Mouse (Mus musculus) frontal cortex, postnatal 36 days (tissue): ENCODE results near the gene Retreg3.
A peak's percentile ranks its signal among the peaks of the same experiment; 100 is the strongest.

Experiments
- DNase-seq, 2 experiments: peaks; one replicate each; pipeline ENCODE4 v3.0.0; 2022; ENCODE audit warnings: low spot score in 2 of 2

Gene Retreg3

DNA sequence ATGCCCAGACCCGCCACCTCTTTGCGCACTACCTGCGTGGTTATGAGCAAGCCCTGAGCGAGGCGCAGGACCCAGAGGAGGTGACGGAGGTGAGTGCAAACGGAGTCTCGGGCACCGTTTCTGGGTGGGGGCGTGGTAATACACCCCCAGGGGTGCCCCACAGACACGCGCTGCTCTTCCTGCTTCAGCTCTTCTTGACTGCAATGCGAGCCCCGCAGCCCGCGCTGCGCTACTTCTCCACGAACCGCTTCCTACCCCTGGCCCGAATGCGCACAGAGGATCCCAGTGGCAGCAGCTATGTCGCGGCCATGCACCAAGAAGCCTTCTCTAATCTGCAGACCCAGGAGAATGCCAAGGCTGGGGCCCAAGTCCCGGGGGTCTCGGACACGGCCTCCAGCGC, 39.9 kb downstream of the Retreg3 start:
- no peak for DNase-seq

- no peak for DNase-seq
Measured at GRCm38 (mm10) chr11:101078121-101078520, 41.6 kb downstream of the Retreg3 start, which contains the start of gene Hsd17b1. Gene Hsd17b1 (plus strand): TSS chr11:101078411.

DNA sequence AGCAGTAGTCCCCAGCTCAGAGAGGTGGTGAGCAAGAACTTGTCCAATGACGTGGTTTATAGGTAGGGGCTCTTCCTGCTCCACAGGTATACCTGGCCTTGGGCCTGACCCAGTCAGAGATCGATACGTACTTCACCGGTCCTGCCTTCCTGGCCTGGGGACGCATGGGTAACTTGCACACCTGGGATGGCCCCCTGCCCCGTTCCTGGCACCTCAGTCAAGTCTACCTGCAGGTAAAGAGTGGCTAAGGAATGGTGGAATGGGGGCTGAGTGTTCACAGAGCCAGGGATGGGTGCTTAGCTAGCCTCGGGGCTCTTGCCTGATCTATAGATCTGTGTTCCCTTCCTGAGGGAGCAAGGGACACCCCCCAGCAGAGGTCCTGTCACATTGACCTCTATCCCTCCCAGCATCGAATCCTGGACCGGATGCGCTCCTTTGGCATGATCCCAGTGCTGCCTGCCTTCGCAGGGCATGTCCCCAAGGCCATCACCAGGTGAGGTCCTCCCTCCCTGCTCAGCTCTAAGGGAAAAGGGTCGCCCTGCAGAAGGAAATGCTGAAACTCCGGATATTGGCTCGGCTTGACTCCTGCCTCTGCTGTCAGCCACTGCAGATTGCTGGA, 47.8 kb downstream of the Retreg3 start:
- DNase-seq, result no peak

DNA sequence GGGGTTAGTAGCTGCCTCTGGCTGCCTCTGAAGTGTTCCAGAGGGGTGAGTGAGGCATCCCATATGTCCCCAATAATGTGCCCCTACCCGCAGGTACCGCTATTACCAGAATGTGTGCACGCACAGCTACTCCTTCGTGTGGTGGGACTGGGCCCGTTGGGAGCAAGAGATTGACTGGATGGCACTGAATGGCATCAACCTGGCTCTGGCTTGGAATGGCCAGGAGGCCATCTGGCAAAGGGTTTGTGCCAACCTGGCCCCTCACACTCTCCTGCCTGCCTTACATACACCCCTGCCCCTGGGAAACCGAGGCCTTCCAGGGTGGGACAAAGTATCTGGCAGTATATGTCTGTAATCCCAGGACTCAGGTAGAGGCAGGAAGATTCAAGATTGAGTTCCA, 48.7 kb downstream of the Retreg3 start:
- DNase-seq, result no peak

DNA sequence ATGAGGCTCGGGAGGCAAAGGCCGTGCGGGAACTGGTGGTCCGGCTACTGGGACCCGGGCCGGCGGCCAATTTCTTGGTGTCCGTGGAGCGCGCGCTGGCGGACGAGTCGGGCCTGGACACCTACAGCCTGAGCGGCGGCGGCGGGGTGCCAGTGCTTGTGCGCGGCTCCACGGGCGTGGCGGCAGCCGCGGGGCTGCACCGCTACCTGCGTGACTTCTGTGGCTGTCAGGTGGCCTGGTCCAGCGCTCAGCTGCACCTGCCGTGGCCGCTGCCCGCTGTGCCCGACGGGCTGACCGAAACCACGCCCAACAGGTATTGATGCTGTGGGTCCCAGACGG, 49.5 kb downstream of the Retreg3 start:
- DNase-seq, result no peak

DNA sequence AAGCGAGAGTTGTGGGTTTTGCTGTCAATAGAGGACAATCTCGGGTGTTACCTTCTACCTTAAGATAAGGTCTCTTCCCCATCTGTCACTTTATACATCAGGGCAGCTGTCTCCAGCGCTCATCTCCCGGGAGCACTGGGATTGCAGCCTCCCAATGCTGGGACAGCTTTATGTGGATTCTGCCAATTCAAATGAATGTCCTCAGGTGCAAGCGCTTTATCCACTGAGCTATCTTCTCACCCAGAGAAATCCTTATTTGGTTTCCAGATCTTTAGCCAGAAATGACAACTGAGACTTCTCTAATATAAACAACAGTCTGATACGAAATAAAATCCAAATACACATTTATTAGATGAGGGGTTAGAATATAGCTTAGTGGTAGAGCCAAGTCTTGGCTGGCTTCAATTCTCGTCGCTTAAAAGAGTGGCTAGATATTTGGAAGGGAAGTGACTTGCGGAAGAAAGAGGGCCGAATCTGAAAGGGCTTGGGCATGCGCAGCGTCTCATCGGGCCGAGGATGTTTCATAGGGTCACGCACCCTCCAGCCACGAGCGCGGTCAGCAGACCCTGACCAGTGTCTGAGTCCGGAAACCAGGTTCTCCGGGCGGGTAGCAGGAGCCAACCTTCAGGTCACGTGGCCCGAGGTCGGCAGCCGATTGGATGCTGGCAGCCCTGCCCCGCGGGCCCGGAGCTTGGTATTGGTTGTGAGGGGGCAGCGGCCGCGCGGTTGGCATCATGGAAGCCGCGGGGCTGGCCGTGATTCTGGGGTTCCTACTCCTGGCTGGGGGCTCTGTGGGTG, 50.1 kb downstream of the Retreg3 start, which contains the start of gene Naglu:
Gene Naglu, plus strand, starts transcription at position 622 of the 798 bp plus-strand sequence.
- peak; percentile 92 to 96 for DNase-seq

DNA sequence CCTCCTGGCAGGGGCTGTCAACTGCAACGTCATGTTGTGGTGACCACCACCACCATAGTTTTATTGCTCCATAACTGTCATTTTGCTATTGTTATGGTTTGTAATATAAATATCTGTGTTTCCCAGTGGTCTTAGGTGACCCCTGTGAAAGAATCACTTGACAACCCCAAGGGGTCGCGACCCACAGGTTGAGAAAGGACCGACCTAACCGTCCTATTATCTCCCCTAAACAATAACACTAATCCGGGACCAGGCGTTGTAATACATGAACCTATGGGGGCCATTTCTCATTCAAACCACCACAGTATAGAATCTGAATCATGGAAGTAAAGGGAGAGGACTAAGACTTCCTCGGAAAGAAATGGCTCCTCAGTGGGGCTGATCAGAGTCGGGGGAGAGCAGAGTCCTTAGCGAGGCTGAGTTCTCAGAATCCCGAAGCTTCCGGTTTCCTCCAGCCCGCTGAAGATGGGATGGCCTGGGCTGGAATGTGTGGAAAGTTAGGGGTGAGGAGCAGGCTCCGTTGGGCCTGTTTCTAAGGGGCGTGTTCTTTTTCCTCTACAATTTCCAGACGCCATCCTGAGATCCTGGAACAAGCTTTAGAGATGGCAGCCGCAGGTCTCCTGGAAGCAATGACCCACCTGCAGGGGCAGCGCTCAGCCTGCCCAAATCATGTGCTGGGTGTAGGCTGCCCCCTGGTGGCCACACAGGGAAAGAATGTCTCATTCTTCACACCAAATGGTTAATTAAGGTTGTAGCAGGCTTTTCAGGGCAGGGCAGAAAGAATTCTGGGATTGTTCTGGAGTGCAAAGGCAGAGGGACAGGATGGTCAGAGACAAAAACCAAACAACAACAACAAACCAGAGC, 52.9 kb downstream of the Retreg3 start:
- peak; percentile 74 to 83 for DNase-seq

DNA sequence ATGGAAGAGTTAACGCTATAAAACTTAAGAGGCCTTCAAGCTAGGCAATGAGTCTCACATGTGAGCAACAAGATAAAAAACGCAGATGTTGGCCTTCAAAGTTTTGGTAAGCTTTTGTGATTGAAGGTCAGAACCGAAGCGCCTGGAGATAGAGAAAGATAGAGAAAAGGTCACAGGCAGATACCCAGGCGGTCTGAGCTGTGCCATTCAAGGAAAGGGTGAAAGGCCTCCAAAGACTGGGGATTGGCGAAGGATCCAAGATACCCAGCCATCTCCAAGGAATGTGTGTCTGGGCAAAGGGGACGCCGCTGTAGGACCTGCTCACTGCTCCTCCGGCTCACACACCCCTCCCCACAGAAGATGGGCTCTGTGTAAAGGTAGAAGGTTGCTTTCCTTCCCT, 54.7 kb downstream of the Retreg3 start:
- no peak for DNase-seq

DNA sequence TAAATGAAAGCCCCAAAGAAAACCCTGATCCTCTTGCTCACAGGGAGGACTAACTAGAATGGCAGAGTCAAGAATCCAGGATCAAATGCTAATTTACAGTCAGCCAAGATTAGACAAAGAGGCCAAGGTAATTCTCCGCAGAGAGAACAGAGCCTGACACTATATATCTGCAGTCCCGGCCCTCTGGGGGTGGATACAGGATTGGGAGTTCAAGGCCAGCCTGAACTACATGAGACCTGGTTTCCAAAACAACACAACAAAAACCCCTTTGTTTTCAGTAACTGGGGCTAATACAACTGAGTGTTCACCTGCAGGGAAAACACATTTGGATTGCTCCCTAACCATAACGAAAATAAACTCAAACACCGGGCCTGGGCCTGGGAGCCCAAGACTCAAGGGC, 55.2 kb downstream of the Retreg3 start:
- no peak for DNase-seq

- peak in 1 of 2 experiments; percentile 51 for DNase-seq
Measured at GRCm38 (mm10) chr11:101063676-101064327, 55.9 kb downstream of the Retreg3 start.

DNA sequence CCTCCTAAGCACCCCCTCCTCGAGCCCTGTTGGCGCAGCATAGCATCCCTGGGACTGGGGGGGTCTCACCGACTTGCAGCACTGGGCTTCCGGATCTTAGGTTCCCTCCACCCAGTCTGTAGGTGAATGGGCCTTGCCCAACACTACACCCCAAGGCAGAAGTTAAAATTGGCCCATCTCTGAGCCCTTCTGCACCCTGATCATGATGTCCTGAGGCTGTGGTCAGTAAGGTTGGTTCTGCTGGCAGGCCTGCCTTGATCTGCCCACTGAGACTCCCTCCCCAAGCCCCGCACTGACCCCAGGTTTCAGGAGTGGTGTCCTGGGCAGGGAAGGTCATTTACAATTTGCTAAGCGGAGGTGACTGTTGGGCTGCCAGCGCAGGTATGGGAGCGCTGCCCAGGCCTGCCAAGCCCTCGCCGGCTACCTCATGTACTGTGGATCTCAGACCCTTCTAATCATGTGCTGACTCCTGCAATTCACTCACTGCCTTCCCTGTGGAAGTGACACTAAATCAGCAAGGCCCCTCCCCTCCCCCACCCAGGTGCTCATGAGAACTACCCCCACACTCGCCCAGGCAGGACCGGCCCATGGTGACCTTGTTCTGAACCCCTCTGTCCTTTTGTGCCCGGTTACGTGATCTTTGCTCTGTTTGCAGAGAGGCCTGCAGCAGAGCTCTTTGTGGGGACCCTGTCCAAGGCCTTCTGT, 56.6 kb downstream of the Retreg3 start:
- DNase-seq, result no peak

GRCm38 (mm10) chr11:101062165-101062884, 57.4 kb downstream of the Retreg3 start:
- no peak for DNase-seq

DNA sequence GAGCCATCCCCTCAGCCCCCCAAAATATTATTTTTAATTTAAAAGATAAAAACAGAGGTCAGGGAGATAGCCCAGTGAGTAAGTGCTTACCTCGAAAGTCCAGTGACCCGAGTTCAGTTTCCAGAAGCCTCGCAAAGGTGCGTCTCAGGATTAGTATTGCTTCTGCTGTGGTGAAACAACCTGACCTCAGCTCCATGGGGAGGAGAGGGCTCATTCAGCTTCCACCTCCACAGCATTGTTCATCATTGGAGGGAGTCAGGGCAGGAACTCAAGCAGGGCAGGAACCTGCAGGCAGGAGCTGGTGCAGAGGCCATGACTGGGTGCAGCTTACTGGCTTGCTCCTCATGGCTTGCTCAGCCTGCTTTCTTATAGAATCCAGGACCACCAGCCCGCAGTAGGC, 58.6 kb downstream of the Retreg3 start:
- no peak for DNase-seq

- DNase-seq, result peak; percentile 58 to 59
Measured at GRCm38 (mm10) chr11:101060126-101060525, 59.6 kb downstream of the Retreg3 start.

DNA sequence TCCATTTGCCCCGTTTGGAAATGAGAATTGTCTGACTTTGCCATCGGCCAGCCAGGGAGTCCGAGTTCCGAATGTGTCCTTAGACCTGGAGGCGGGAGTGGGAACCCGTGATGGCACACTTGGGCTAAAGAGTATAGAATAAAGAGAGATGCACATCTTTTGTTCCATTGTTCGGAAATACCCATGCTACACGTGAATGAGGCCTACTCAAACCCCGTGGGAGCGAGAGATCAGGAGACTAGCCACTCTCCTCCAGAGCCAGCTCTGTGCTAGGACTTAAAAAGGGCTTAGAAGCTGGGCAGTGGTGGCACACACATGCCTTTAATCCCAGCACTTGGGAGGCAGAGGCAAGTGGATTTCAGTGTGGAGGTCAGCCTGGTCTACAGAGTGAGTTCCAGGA, 60.2 kb downstream of the Retreg3 start:
- no peak for DNase-seq

DNA sequence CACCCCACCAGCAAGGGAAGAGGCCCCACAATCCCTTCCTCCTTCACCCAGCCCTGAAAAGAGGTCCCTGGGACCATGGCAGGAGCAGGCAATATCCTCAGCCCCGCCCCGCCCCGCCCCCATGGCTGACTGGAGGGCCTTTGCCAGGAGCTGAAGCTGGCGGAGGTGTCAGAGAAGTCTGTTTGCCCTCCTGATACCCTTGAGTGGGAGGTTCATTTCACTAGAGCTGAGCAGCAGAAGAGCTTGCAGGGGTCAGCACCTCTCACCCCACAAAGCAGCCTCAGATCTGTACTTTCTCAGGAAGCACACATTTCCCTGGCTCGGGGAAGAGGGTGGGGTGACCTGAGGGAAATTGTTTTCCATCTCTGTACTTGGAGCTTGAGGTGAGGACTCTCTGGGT, 61.0 kb downstream of the Retreg3 start:
- DNase-seq, result no peak

DNA sequence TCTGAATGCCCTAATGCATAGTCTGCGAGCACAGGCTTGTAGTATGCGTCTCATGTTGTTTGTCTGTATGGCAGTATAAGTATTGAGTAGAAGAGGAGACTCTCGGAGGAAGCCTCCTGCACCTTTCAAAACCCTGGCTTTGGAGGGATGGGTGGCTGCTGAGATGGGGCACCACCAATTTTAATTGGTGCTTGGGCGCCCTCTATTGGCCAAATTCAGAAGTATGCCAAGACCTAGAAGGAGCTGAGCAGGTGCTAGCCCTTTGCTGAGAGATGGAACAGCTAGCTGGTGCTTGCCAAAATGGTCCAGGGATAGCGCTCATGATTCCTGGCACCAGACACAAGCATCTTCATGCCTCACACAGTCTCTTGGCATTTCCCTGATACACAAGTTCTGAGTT, 61.8 kb downstream of the Retreg3 start:
- peak; percentile 83 to 85 for DNase-seq

GRCm38 (mm10) chr11:101056885-101057284, 62.8 kb downstream of the Retreg3 start:
- DNase-seq, result no peak

DNA sequence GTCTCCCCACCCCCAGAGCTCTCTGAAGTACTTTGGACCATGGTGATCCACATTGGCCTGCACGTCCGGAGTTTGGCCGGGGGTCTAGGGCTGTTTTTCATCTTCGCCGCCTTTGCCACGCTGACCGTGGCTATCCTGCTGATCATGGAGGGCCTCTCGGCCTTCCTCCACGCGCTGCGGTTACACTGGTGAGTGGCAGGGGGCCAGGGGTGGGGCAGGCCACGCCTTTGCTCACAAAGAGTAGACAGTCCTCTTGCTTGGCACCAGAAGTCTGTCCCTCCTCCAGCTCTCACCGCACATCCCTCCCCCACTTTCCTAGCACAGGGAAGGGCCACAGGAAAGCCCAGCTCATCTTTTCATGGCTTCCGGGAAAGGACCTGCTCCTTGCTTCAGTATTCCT, 64.3 kb downstream of the Retreg3 start:
- no peak for DNase-seq

DNA sequence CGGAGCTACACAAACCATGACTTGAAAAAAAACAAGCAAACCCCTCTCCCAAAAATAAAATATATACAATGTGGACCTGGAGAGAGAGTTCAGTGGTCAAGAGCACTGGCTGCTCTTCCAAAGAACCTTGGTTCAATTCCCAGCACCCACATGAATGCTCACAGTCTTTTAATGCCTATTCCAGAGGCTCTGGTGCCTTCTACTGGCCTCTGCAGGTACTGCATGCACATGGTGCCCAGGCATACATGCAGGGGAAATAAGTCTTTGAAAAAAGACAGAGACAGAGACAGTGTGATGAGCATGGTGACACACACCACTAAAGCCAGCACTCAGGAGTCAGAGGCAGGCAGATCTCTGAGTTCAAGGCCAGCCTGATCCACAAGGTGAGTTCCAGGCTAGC, 65.7 kb downstream of the Retreg3 start:
- no peak for DNase-seq
